Mouse (Mus musculus): ENCODE data around the gene 1700049E17Rik1. TPM values are rescaled to one million over a fixed set of nuclear protein-coding genes. Genes with fewer than 3 reads are reported as not detected.
"Not testable (repeated sequence)": the region's sequence is repeated elsewhere in the genome, so short reads cannot be mapped to it uniquely, and the experiment has no call there.

The 1700049E17Rik1 gene
- not detected for total RNA-seq (2021)
- long read RNA-seq, experiment 1: 0 reads
- long read RNA-seq, experiment 2: 0 reads

- DNase-seq (ENCODE audit: low spot score): not testable (repeated sequence)
Measured at GRCm38 (mm10) chr14:41924649-41925048, at the start of gene 1700049E17Rik1. 1700049E17Rik1 (plus strand) TSS chr14:41924949.

DNA sequence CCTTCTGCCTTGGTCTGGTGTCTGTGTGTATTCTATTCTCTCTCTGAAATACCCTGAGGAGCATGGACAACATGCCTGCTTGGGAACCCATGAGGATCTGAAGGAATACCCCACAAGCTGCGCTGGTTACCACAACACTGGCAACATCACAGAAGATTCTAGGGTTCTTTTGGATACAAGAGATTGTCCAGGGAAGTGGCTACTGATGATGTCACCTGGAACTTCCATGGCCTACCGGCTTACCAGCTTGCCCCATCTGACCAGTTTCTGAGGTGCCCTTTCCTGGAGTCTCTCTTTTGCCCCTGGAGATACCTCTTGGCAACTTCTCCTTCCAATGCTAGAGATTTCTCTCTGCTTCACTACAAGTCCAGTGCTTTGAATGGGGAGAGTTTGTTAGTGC is 17.6 kb upstream of the 1700049E17Rik1 start, which contains the start of gene Gm7980:
TSS of gene Gm7980 (minus strand) at position 101 of the 400 bp plus-strand sequence.
- DNase-seq (ENCODE audit: low spot score): not testable (repeated sequence)

GRCm38 (mm10) chr14:41943695-41944094 is 18.9 kb downstream of the 1700049E17Rik1 start, which contains the start of gene 1700024B05Rik:
1700024B05Rik (plus strand) TSS chr14:41943995.
- DNase-seq (ENCODE audit: low spot score): not testable (repeated sequence)

DNA sequence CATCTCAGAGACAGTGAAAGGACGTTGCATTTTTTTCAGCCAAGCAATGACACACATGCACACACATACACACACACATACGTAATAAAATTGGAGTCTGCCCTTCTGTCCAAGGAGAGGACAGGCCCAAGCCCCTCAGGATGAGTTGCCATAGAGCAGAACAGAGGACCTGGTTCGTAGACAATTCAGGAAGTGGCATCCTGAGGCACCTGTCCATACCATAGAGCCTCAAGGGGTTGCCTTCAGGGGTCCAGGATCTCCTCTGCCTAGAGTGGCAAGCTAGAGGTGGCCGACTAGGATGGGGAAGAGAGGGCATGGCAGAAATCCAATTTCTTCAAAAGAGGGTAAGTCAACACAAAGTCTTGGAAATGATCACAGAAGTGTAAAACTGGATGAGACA is 39.3 kb downstream of the 1700049E17Rik1 start:
- not testable (repeated sequence) for DNase-seq (ENCODE audit: low spot score)

DNA sequence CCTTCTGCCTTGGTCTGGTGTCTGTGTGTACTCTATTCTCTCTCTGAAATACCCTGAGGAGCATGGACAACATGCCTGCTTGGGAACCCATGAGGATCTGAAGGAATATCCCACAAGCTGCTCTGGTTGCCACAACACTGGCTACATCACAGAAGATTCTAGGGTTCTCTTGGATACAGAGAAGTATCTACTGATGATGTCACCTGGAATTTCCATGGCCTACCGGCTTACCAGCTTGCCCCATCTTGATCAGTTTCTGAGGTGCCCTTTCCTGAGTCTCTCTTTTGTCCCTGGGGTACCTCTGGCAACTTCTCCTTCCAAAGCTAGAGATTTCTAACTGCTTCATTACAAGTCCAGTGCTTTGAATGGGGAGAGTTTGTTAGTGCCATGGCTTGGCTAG is 43.1 kb downstream of the 1700049E17Rik1 start, which contains the start of gene Gm6401:
TSS of gene Gm6401 (minus strand) at position 101 of the 400 bp plus-strand sequence.
- DNase-seq (ENCODE audit: low spot score): not testable (repeated sequence)

GRCm38 (mm10) chr14:41968596-41968995 is 43.8 kb downstream of the 1700049E17Rik1 start:
- not testable (repeated sequence) for DNase-seq (ENCODE audit: low spot score)

Other genes starting within 250 kb of the 1700049E17Rik1 start
- gene Gm8068, start 223.1 kb upstream of the 1700049E17Rik1 start, total RNA-seq (2021): not detected
- gene Gm7929, start 174.3 kb upstream of the 1700049E17Rik1 start, total RNA-seq (2021): not detected
- not detected for gene Gm47189, start 152.5 kb upstream of the 1700049E17Rik1 start, total RNA-seq (2021)
- gene Gm7980, start 17.7 kb upstream of the 1700049E17Rik1 start, total RNA-seq (2021): not detected
- gene 1700024B05Rik, start 19.0 kb downstream of the 1700049E17Rik1 start, total RNA-seq (2021): not detected
- gene Gm6401, start 43.0 kb downstream of the 1700049E17Rik1 start, total RNA-seq (2021): not detected
- not detected for gene Gm3543, start 58.4 kb downstream of the 1700049E17Rik1 start, total RNA-seq (2021)
- not detected for gene Gm7951, start 192.4 kb downstream of the 1700049E17Rik1 start, total RNA-seq (2021)
- not detected for gene Gm17027, start 237.7 kb downstream of the 1700049E17Rik1 start, total RNA-seq (2021)